Mouse (Mus musculus): Measurements from ENCODE around the gene Drd4. TPM values are rescaled to one million over a fixed set of nuclear protein-coding genes. Genes with fewer than 3 reads are reported as not detected.

Drd4 gene
- polyA plus RNA-seq, 1 experiment = 1.4 TPM

DNA sequence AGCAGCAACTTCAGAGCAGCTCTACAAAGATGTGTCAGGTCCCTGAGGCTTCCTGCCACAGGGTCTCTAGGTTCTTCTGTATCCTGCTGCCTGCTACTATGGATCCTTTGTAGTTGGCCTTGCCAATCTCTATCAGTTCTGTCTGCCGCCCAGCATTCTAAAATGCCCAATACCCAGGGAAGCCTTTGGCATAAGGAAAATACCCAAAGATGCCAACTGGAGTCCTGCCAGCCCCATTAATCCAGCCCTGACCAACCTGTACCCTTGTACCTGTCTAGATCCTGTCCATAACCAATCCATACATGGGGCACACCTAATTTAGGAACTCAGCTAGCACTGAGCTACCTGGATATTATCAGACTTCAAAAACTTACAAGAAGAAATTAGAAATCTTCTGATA lies 32.9 kb downstream of the Drd4 start:
- no peak for DNase-seq (ENCODE audit: low read depth)
- TF ChIP-seq CTCF (IDR thresholded peaks at IDR 0.05; ENCODE audit: borderline replicate concordance, extremely low read depth, insufficient read depth, insufficient read length) = no peak
- TF ChIP-seq POLR2A (IDR thresholded peaks at IDR 0.05; ENCODE audit: borderline replicate concordance, extremely low read depth, insufficient read depth, insufficient read length, poor library complexity, severe bottlenecking) = no peak

DNA sequence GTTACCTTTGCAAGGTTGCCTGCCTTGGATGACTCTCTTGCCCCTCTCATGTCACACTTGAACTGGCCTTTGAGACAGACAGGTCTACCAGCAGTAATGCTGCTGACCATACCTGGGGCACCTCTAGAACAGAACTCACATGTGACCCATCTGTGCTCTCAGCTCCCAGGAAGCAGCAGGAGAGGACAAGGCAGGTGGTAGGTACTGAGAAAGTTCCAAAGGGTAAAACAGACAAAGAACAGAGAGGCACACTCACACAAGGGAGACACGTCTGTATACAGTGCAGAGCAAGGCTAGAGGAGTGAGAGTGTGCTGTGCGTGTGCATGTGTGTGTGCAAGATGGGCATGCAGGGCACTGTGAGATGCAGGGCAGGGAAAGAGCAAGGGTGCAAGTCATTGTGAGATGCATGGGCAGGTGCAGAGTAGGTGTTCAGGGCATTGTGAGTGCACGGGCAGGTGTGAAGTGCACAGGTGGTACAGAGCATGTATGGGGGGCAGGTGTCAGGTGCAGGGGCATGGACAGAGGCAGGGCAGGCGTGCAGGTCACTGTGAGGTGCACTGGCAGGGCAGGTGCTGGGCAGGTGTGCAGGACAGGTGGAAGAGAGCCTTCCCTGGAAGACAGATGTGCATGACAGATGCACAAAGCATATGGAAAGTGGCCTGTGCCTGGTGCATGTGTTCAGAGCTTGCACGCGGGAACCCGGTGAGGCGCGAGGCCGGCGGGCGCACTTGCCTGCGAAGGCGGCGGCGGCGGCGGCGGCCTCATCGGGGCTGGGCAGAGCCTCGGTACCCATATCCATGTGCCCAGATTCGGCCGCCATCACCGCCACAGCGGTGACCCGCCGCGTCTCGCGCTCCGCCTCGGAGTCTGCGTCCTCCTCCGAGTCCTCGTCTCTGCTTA lies 35.0 kb downstream of the Drd4 start:
- TF ChIP-seq CTCF (IDR thresholded peaks at IDR 0.05; ENCODE audit: borderline replicate concordance, extremely low read depth, insufficient read depth, insufficient read length) = no peak
- no peak for TF ChIP-seq POLR2A (IDR thresholded peaks at IDR 0.05; ENCODE audit: borderline replicate concordance, extremely low read depth, insufficient read depth, insufficient read length, poor library complexity, severe bottlenecking)
- DNase-seq (ENCODE audit: low read depth) = peak; percentile 69

DNA sequence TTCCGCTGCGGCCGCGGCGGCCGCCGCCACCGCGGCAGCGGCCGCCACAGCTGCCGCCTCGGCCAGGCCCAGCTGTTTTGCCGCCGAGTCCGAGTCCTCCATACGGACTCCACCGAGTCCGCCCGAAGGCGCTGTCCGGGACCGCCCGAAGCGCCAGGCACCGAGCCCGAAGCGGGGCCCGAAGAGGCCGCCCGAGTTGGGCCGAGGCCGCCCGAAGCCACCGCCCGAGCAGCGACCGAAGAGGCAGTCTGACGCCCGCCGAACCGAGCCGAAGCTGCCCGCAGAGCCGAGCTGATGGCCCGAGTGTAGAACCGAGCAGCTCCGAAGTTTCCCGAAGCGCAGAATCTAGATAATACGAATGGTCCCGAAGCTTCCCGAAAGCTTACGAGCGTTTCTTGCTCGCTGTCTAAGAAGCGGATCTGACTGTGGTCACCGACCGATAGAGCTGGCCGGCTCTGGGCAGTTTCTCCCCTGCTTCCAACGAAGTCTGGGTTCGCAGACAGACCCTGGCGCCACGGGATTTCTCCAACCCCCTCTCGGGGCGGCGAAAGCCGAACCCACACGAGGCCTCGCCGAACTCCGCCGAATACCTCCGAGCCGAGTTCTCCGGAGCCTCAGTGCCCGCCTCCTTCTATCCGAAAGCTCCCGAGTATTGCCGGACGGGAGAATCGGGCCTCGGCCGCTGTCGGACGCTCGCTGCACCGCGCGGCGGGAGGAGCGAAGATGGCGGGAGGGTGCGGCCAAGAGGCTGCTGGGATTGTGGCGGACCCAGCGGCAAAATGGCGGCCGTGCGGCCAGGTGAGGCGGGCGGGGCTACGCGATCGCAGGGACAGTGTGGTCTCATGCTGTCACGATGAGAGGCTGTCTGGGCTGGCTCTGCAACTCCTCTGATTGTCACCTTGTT lies 35.9 kb downstream of the Drd4 start, which contains the start of the genes Deaf1 and Tmem80:
Gene Deaf1 (minus strand): TSS at position 222 of the 904 bp plus-strand sequence.
Gene Tmem80 (plus strand): TSS at position 271 of the 904 bp plus-strand sequence.
- TF ChIP-seq CTCF (IDR thresholded peaks at IDR 0.05; ENCODE audit: borderline replicate concordance, extremely low read depth, insufficient read depth, insufficient read length) = no peak
- TF ChIP-seq POLR2A (IDR thresholded peaks at IDR 0.05; ENCODE audit: borderline replicate concordance, extremely low read depth, insufficient read depth, insufficient read length, poor library complexity, severe bottlenecking) = peak; percentile 93
- DNase-seq (ENCODE audit: low read depth) = peak; percentile 99

GRCm38 (mm10) chr7:141328373-141328990 lies 36.7 kb downstream of the Drd4 start:
- no peak for DNase-seq (ENCODE audit: low read depth)
- no peak for TF ChIP-seq CTCF (IDR thresholded peaks at IDR 0.05; ENCODE audit: borderline replicate concordance, extremely low read depth, insufficient read depth, insufficient read length)
- no peak for TF ChIP-seq POLR2A (IDR thresholded peaks at IDR 0.05; ENCODE audit: borderline replicate concordance, extremely low read depth, insufficient read depth, insufficient read length, poor library complexity, severe bottlenecking)

GRCm38 (mm10) chr7:141330706-141331105 lies 38.9 kb downstream of the Drd4 start:
- no peak for DNase-seq (ENCODE audit: low read depth)
- no peak for TF ChIP-seq CTCF (IDR thresholded peaks at IDR 0.05; ENCODE audit: borderline replicate concordance, extremely low read depth, insufficient read depth, insufficient read length)
- TF ChIP-seq POLR2A (IDR thresholded peaks at IDR 0.05; ENCODE audit: borderline replicate concordance, extremely low read depth, insufficient read depth, insufficient read length, poor library complexity, severe bottlenecking) = no peak

- no peak for DNase-seq (ENCODE audit: low read depth)
- no peak for TF ChIP-seq CTCF (IDR thresholded peaks at IDR 0.05; ENCODE audit: borderline replicate concordance, extremely low read depth, insufficient read depth, insufficient read length)
- no peak for TF ChIP-seq POLR2A (IDR thresholded peaks at IDR 0.05; ENCODE audit: borderline replicate concordance, extremely low read depth, insufficient read depth, insufficient read length, poor library complexity, severe bottlenecking)
Observed at GRCm38 (mm10) chr7:141331990-141332389, 40.2 kb downstream of the Drd4 start.

DNA sequence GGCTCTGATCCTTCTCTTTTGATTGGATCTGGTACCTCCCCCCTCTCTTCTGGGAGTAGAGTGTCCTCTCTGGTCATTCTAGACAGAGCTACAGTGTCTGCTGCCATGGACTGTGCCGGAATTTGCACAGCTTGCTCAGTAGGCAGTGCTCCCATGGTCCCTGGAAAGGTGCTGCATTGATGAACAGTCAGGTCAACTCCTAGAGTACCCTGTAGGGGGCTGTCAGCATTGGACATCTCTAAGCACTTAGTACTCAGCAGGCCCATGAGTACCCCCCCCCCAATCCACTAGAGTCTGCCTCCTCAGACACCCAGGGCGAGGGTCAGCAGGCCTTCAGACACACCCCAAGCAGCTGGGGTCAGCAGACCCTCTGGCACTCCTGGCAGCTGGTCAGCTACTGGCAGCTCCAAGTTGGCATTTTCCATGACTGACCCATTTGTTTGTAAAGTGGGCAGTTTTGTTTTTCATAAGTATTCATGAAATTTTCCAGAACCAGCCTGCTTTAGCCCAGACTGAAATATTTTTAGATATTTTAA lies 43.3 kb downstream of the Drd4 start:
- no peak for DNase-seq (ENCODE audit: low read depth)
- TF ChIP-seq CTCF (IDR thresholded peaks at IDR 0.05; ENCODE audit: borderline replicate concordance, extremely low read depth, insufficient read depth, insufficient read length) = no peak
- TF ChIP-seq POLR2A (IDR thresholded peaks at IDR 0.05; ENCODE audit: borderline replicate concordance, extremely low read depth, insufficient read depth, insufficient read length, poor library complexity, severe bottlenecking) = no peak

GRCm38 (mm10) chr7:141335682-141336081 lies 43.9 kb downstream of the Drd4 start:
- no peak for DNase-seq (ENCODE audit: low read depth)
- TF ChIP-seq POLR2A (IDR thresholded peaks at IDR 0.05; ENCODE audit: borderline replicate concordance, extremely low read depth, insufficient read depth, insufficient read length, poor library complexity, severe bottlenecking) = no peak
- no peak for TF ChIP-seq CTCF (IDR thresholded peaks at IDR 0.05; ENCODE audit: borderline replicate concordance, extremely low read depth, insufficient read depth, insufficient read length)

GRCm38 (mm10) chr7:141336296-141336695 lies 44.5 kb downstream of the Drd4 start:
- TF ChIP-seq CTCF (IDR thresholded peaks at IDR 0.05; ENCODE audit: borderline replicate concordance, extremely low read depth, insufficient read depth, insufficient read length) (no peak), POLR2A (IDR thresholded peaks at IDR 0.05; ENCODE audit: borderline replicate concordance, extremely low read depth, insufficient read depth, insufficient read length, poor library complexity, severe bottlenecking) (no peak)
- DNase-seq (ENCODE audit: low read depth) = no peak

DNA sequence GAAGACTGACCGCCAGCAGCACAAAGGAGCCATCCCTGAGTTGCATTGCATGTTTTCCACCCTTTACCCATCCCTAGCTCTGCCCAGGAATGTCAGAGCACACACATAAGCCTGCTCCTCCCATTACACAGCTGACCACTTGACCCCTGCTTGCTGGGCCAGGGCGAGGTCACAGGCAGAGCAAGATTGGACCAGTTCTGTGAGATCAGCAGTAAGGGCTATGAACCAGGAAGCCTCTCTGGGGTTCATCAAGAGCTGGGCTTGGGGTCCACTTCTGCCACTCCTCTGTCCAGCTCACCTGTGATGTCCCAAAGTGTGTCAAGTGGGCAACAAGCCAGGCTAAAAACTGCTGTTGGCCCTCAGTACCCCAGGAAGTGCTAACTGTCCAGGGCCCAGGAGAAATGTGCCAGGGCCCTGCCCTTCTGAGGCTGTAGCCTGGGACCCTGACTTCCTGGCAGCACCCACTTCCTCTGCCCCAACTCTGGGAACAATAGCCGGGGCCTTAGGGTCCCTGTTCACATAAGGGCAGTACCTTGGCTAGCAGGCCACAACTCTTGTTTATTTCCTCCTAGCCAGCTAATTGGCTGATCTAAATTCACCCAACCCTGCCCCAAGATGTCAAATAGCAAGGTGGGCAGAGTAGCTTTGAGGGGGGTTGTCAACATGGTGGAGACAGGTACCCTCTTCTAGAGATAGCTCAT lies 46.1 kb downstream of the Drd4 start:
- TF ChIP-seq CTCF (IDR thresholded peaks at IDR 0.05; ENCODE audit: borderline replicate concordance, extremely low read depth, insufficient read depth, insufficient read length) (no peak), POLR2A (IDR thresholded peaks at IDR 0.05; ENCODE audit: borderline replicate concordance, extremely low read depth, insufficient read depth, insufficient read length, poor library complexity, severe bottlenecking) (no peak)
- no peak for DNase-seq (ENCODE audit: low read depth)

All from brain, embryonic 14.5 days (tissue).